Mouse (Mus musculus): ENCODE results near the gene Ephb2.
A peak's percentile ranks its signal among the peaks of the same experiment; 100 is the strongest.

The Ephb2 gene

DNA sequence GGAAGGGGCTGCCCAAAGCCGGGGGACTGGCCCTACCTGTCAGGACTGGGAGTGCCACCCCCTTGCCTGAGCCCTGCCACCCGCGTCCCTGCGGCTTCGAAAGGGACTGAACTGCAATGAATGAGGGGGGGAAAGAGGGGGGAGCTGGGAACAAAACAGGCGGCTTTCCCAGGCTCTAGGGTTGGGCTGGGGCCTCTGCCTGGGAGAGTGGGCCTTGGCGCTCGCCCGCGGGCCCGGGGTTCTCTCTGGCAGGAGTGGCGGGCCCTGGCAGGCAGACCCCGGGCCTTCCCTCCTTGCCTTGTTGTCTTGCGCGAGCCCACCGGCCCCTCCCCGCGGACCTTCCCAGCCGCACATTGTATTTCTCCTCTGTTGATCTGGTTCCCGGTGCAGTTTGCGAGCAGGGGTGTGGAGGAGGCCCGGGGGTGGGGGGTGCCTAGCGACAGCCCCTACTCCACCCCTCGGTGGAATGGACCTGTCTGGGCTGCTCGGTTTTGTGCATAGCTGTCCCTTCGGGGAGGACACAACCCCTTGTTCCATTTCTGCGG, 671 bp upstream of the Ephb2 start:
- no peak for DNase-seq

DNA sequence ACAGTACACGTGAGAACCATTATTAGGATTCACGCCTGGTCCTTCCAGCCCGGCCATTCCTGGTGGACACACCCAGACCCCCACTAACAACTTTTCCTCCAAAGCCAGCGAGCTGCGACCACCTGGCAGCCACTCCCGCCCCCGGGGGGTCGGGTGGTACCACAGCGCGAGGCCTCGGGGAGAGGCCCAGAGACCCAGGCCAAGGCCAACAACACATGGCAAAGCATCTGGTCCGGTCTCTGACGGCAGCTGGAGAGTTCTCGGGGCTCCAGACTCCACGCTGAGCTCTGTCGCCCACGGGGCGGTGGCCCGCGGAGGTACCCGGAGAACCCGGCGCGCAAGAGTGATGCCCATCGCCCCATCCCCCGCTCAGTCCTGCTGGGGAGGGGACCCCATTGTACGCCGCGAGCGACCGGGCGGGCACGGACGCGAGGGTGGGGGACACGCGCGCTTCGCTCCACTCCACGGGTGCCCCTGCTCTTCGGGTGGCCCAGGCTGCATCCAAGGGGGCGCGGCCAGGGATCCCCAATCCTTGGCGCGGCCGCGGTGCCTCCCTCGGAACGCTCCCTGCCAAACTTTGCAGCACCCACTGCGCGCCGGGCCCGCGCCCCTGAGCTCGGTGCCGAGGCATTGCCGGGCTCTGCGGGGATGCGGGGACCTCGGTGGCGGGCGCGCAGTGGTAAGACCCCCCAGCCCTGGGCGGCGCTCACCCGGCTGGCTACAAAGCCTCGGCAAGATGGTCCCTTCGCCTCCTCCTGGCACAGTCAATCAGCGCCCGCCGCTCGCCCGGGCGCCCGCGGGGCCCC, 770 bp downstream of the Ephb2 start:
- peak; percentile 57 for DNase-seq

DNA sequence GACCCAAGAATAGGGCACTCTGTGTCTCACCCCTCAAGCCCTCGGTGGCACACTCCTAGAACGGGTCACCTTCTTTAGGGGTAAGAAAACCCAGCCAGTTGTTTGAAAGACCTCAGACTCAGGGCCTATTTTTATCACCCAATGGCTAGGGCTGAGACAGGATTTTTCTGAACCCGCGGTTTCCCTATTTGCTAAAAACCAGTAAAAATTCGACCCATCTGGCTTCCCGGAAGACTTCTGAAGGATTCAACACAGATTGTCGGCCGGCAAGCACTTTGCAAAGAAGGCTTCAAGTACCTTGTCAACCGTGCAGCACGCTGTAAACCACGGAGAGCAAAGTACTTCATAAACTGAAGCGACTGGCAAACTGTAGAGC, 1.4 kb downstream of the Ephb2 start:
- no peak for DNase-seq

DNA sequence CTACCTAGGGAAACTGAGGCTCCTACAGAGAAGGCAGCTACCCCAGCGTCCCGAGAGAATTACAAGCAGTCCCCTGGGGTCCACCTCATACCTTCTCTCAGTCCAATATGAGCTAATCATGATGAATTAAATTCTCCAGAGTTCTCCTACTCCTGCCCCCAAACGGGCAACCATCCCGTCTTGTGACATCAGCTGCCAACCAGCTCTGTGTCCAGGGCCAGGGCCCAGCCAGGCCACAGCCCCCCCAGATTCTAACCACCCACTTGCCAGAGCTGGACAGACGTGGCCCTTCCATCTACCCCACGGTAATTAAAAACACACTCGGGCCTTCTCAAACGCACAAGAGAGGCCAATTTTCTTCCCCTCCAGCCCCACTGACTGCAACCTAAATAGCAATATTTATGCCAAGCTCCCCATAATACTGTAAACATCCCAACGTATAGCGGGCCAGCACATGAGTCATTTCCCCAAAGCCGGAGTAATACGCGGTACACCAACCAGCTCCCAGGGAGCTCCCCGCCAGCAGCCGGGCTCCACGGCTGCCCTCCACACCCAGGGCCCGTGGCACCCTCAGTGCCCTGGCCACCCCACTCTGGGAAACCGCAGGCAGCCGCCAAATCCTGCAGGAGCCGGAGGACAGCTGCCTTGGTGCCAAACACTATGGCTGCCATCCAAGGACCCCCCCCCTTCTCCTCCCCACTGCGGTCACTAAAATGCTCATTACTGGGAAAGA, 2.0 kb downstream of the Ephb2 start:
- DNase-seq, result no peak

DNA sequence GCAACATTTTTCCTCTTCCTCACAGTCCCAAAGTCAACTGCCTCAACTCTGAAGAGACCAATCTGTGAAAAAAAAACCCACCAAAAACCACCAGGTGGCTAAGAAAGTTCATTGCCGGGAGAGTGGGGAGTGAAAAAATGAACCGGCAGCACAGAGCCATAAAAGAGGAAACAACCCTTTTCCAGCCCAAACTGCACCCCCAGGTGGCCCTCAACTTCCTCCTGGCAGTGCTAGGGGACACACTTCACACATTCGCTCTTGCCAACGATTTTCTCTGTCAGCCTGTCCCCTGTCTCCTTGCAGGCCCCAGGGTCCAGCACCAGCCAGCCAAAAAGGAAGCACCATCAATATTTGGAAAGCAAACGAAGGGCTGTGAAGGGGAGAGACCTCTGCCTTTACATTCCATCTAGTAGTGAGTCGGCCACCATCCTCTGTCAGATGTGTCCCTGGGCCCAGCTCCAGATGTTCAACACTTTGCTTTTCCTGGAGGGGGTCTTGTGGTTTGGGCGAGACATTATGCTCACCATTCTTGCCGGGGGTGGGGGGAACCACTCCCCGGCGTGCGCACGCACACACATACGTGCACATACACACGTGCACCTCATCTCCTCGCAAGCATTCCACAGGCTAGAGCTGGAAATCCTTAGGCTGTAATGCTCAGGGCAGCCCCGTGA, 3.1 kb downstream of the Ephb2 start:
- no peak for DNase-seq

DNA sequence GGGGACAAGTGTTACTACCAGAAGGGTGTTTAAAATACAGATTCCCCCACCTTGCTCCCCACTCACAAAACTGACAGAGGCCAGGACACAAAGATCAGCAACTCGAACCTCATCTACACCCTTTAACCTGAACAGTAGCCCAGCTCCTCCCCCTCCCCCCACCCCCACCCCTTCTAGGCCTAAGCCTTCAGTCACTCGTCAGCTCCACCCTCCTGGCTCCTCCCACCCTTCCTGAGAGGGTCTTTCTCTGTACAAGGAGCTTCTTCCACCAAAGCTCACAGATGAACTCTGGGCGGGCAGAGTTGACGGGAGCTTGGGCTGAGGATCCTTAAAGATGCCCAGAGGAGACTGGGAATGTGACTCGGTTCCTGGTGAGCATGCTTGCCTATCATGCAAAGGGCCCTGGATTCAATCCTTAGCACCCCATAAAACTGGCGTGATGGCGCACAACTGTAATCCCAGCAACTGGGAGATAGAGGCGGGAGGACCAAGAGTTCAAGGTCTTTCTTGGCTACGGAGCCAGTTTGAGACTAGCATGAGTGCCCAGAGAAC, 5.4 kb downstream of the Ephb2 start:
- DNase-seq, result no peak

DNA sequence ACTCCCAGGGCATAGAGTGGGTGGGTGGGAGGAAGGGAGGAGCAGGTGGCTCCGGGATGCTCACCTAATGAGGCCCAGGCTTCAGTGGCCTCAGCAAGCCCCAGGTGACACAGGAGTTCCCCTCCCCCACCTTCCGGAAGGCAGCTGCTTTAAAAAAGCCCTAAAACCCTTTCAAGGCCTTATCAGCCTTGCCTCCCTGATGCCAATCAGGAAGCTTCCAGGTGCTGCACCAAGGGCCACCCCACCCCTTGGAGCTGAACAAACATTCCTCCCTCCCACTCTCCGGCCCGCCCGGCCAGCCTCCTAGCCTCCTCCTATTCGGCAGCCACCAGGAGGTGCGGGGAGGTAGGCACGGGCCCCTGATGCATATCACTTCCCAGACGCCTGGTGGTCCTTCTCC, 6.0 kb downstream of the Ephb2 start:
- DNase-seq, result no peak

DNA sequence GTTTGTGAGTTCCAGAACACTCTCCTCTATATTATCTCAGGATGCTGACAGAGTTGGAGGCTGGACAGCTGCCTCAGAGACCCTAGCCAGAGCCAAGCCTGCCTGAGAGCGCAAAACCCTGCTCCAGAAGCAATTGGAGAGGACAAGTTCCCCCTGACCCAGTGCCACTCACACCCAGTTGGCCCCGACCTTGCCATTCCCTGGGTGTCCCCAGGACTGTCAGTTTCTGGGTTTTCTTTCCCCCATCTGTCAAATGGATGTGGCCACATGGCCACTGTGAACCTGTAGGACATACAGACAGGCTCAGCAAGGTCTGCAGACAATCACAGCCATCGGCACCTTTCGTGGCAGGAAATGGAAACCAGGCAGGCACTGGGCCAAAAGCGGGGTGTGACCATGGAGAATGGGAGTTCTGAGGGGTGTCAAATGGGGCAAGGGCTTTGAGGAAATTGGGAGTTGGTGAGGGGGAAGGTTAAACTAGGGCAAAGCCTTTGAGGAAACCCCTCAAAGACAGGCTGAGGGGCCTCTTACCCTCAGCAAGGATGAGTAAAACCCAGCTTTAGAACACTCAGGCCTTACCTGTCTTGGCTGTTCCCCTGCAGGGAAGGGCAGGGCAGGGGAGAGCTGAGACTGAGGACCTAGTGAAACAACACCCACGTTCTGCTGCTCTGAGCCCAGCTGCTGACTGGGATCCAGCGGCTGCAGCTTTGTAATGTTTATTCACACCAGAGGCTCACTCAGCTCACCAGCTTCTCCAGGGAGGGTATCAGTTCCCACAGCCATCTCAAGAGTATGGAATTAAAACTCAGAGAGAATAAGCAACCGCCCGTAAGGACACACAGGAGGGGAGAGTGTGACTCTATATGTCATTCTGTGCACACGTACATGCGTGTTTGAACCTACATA, 6.9 kb downstream of the Ephb2 start:
- DNase-seq, result no peak

DNA sequence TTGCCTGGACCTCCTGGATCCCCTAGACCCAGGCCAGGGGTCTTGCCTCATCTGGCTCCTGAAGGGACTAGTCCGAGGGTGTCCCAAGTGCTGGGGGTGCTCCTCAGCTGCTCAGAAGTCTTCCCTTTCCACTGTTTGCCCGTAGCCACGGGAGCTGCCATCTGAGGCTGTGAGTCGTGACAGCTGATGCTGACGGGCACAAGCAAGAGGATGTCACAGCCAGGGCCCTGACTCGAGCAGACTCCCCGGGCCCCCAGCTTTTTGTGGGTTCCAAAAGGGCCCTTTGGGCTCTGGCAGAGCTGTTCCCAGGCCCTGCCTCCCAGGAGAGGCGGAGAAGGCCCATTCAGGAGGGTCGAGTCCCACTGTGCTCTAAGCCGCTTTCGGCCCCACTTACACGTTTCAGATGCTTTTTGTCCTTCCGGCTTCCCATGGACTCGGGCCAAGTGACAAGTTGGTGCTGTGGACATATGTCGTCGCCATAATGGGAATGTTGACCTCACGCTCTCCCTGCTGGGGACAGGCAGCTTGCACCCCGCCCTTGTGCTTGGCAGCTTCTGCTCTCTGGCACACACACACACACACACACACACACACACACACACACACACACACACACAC, 10.7 kb downstream of the Ephb2 start:
- DNase-seq, result no peak

DNA sequence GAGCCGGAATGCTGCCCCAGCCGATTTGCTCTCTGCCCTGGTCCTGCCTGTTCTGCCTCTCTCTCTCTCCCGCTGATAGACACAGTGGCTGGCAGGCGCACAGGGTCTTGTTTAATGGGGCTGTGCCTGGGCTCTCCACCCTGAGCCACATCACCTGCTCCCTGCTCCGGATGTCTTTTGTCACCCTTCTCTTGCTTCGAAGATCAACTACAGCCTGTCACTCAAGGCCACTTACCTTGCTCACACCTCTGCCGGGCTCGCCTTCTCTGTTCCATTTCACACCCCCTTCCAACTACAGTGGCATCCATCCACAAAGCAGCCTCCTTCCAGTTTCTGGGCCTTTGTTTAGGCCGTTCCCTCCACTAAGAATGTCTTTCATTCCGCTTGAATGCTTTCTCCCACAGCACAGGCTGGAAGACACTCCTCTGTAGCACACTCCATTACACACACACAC, 15.7 kb downstream of the Ephb2 start:
- no peak for DNase-seq

DNA sequence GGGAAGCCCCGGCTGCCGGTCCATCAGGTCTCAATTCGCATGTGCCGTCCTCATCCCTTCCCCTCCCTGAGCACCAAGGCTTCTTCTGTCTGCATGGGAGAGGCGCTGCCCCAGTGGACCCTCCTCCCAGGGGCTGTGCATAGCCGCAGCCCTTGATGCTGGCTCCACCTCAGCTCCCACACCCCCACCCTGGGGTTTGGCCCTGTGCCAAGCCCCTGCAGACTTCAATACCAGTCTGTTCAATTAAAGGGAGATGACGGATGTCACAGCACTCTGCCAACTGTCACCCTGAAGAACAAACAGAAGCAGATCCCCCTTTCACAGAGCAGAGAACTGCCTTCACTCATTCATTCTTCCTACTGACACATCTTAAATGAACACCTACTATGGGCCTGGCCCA, 19.1 kb downstream of the Ephb2 start:
- DNase-seq, result peak; percentile 49

DNA sequence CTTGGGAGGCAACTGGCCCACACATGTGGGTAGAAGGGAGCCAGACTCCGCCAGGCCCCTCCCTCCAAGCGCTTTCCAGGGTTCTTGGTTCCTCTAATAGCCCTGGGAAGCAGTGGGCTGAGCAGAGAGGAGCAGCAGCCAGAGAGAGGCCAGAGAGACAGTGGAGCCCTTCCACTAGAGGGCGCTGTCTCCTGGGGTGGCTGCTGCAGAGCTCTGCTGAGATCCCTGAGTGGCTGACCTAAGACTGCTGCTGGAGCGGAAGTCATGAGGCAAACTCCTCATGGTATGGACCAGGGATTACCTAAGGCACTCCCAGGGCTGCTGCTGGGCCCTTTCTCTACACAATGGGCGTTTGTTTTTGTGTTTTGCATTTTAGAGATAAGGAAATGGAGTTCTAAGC, 20.4 kb downstream of the Ephb2 start:
- no peak for DNase-seq

DNA sequence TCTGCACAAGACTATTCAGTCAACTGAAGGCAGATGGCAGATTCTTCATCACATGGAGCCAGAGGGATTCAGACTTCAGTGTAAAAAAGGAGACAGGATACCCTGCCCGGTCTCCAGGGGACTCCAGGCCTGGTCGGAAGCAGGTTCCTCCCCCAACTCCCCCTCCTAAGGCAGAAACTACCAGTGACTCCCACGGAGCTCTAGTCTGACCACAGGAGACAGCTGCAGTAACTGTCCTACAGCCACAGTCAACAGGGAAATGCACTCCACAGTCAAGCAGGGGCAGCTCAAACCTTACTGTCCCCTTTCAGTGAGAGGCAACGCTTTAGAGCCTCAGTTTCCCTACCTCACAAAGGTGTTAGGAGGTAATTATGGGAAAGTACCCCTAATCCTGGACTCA, 23.2 kb downstream of the Ephb2 start:
- no peak for DNase-seq

DNA sequence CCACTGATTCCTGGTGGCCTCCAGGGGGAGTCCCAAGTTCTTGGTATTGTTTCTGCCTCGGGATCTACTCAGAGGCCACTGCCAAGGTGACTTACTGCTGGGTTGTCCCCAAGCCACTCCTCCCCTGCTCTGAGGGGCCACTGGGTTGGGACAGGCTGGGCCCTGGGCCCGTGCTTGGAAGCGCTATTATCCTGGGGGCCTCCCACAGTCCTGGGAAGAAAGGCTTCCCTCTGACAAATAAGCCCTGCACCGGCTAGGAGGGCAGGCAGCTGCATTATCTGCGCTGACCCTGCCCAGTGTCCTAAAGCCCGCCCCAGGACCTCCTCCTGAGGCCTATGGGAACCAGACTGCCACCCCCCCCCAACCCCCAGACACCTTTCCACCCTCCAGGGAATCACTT, 24.2 kb downstream of the Ephb2 start:
- DNase-seq, result no peak

DNA sequence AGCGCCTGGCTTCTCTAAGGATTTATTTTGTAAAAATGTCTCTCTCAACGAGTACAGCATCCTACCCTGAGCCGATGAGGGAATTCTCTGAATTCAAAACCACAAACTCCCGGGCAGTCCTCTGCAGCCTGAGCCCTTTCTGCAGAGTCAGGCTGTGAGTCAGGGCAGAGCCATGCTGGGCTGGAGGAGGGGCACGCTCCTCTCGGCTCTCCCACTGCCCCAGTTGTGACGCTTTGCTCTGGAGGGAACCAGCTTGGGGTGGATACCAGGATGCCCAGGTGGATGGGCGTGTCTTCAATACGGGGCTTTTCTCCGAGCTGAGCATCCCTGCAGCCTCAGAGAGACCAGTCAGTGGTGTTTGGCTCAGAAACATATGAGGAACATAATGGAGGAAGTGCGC, 27.3 kb downstream of the Ephb2 start:
- DNase-seq, result no peak

DNA sequence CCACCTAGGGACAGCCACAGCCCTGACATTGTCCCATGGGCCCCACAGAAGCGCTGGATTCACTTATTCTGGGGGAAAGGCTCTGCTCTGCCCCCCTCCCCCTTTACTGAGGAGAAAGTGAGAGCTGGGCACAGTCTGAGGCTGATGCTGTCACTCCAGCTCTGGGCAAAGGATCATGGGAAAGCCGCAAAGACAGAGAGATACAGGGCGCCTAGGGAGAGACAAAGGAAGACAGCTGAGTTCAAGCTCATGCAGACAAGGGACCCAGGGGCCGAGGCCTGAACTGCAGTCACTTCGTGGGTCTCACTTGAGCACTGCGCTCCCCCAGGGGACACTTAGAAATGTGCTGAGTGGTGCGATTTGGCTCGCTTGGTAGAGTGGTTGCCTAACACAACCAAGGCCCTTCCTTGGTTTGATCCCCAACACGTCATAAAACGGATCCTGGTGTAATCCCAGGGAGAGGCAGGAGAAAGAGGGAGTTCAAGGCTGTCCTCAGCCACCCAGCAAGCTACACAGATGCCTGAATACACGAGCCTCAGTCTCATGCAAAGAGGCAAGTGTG, 28.3 kb downstream of the Ephb2 start:
- DNase-seq, result no peak

DNA sequence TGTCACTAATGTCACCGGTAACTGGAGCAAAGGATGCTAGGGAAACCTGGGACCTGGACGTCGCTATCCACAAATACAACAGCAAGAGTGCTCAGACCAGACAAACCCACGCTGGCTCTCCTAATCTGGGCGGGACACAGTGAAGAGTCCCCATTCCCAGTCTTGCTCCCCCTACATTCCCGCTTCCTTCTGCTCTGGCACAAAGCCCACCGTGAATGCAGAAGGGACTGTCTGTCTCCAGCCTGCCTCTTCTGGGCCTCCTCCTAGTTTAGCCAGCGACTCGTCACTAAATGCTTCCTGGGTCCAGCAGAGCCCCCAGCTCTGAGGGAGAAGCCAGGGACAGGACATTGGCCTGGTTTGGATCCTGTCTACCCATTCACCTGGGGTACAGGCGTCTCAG, 29.5 kb downstream of the Ephb2 start:
- peak; percentile 37 for DNase-seq

DNA sequence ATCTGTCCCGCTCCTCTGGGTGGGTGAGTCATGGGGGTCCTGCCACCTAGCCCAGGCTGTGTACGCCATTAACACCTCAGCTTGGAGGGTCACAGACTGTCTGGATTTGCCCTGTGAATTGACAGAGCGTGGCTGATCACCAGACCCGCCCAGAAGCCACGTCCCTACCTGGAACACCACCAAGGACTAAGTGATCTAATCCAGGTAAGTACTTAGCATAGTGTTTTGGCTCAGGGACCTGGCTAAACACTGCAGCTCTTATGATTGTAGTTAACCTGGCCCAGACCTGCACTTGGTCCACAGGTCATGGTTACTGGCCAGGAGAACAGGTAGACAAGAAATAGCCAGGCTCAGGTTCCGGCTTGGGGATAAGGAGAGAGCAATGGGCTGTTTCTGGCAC, 31.4 kb downstream of the Ephb2 start:
- no peak for DNase-seq

DNA sequence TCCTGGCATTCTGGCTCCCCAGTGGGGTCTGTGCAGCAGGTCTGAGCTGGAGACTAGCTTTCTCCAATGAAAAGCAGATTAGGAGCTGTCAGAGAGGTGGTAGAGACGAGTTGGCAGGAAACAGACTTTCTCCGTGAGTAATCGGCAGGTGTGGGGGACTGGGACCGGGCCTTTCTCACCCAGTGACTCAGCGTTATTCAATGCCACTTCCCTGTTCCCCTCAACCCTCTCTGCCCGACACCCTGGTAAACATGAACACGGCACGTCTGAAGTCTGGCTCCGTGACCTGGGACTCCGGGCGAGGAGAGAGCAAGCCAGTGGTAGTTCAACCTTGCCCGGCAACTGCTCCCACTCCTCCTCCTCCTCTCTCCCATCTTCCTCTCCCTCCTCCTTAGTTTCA, 33.3 kb downstream of the Ephb2 start:
- no peak for DNase-seq

DNA sequence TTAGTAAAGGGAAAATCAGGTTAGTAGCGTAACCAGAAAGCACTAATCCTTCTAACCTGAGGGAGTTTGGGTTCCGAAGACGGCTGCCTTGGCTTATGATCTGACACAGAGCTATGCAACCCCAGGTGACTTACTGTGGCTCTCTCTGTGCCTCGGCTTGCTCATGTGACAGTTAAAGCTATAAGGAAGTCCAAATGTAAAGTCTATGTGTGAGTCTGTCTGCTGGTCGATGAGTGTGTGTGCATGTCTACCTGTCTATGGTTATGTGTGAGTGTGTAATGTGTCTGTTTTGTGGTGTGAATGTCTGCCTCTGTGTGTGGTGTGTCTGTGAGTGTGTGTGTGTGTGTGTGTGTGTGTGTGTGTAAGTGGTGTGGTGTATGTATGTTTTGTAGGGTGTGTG, 33.8 kb downstream of the Ephb2 start:
- no peak for DNase-seq

DNA sequence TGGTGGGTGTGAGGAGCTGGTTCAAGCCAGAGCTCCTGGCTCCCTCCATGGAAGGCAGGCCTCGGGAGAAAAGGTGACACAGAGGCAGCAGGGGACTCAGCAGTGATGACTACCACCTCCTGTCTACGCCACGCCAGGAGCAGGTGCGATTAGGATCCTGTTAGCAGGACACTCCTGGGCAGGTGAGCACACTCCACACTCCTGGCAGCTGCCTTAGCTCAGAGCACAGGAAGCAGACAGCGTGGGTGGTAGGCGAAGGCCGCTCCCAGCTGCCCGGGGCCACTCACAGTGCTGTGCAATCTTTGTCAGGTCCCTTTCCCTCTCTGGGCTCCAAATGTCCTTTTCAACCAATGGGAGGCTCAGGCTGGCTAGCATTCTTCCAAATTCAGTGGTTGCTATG, 34.3 kb downstream of the Ephb2 start:
- DNase-seq, result no peak

DNA sequence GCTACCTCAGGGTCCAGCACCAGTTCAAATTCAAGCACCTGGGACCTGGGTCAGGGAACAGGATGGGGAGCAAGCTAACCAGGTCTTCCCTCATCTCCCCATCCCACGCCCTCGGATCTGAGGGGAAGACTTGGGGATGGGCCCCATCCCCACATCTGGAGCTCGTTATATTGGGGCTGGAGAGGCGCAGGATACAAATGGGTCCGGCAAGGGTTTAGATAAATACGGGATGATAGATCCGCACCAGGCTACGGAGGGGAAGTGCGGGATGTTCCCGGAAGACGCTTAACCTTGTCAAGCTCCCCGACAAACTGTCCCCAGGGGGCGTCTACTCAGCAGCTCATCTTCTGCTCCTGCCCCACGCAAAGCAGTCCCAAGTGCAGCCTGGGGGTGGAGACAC, 35.4 kb downstream of the Ephb2 start:
- DNase-seq, result no peak
